Mouse (Mus musculus) heart, postnatal 4 days (tissue): Measurements from ENCODE around the gene Mrpl57. TPM values are rescaled to one million over a fixed set of nuclear protein-coding genes. Genes with fewer than 3 reads are reported as not detected.

Experiments
- DNase-seq: peaks from one replicate; pipeline ENCODE4 v3.0.0; 2021
- microRNA-seq, 2 experiments: library from miRNA; unstranded; fragments of <30 nt; microRNA quantifications; one replicate each; pipeline ENCODE4 v1.2.0; 2021 to 2022
- total RNA-seq, 2 experiments: library from RNA; stranded (reverse); gene quantifications; 2 replicates each; pipeline ENCODE4 v1.2.3; 2021

The Mrpl57 gene
- total RNA-seq, 2 experiments from 2014 or later = 67.3 to 84.0 TPM

DNA sequence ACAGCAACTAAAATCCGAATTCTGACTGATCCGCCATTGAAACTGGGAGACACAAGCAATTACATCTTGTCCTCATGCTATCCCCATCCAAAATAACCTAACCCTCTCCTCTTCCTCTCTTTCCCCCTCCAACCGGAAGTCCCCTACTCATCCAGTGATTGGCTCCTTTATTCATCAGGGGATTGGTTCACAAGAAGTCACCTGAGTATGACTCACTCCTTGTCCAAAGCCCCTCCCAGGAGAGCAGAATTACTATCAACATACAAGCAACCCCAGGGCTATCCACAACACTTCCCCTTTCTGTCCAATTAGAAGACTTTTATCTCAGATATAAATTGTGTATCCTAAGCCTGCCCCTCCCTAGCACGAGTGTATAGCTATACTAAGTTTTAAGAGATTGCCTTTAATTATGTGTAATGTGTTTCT, 36.0 kb downstream of the Mrpl57 start:
- no peak for DNase-seq

DNA sequence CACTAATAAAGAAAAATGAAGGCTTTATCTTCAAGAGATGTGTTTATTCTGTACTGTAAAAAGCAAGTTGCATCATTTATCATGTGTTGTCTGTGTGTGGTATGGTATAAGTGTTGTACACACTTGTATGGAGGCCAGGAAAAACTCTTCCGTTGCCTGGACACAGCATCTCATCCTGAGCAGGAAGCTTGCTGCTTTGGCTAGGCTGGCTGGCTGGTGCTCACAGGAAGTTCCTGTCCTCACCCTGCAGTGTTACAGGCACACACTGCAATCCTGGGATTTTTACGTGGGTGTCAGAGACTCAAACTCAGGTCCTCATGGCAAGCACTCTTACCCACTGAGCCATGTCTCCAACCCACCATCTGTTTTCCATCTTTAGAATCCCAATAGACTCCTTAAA, 37.1 kb downstream of the Mrpl57 start:
- no peak for DNase-seq

GRCm38 (mm10) chr14:57865256-57865655, 39.2 kb downstream of the Mrpl57 start:
- no peak for DNase-seq

GRCm38 (mm10) chr14:57866676-57867276, 40.7 kb downstream of the Mrpl57 start:
- no peak for DNase-seq

DNA sequence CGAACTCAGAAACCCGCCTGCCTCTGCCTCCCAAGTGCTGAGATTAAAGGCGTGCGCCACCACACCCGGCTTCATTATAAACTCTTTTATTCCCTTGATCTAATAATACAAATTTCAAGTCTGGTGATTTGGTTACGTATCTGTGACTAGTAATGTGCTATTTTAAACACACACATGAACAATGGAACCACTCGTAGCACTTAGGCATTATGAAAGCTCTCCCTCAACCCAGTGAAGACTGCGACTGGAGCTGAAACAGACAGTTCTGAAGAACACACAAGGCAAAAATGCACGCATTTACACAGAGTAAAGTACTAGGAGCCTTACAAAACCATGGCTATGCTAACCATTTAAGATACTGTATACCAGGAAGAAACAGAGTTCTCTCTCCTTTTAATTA, 51.9 kb downstream of the Mrpl57 start:
- no peak for DNase-seq

Small RNAs within 50 kb of the gene (microRNA-seq; reads per million reads assigned to microRNA genes)
- 0.69 to 1.2 reads per million in 2 experiments for gene Mir3077

Other genes starting within 250 kb of the Mrpl57 start
- 10 to 100 TPM; 19.9 to 21.9 TPM for gene Xpo4, start 160.8 kb upstream of the Mrpl57 start, total RNA-seq
- gene Gm49361, start 80.1 kb upstream of the Mrpl57 start, total RNA-seq = under 1 TPM; 0.36 to 0.50 TPM
- 10 to 100 TPM; 53.8 to 56.0 TPM for gene Lats2, start 67.8 kb upstream of the Mrpl57 start, total RNA-seq
- 10 to 100 TPM; 77.1 to 91.9 TPM for gene Sap18, start 28.1 kb upstream of the Mrpl57 start, total RNA-seq
- gene Ska3, start within 50 bp of the Mrpl57 start, total RNA-seq = 10 to 100 TPM in 1 of 2 experiments, 1 to 10 TPM in 1; 9.0 to 10.9 TPM
- gene Zdhhc20, start 64.0 kb downstream of the Mrpl57 start, total RNA-seq = 10 to 100 TPM; 26.2 to 27.7 TPM
- 10 to 100 TPM; 70.5 to 73.4 TPM for gene Micu2, start 173.0 kb downstream of the Mrpl57 start, total RNA-seq
- gene Fgf9, start 244.3 kb downstream of the Mrpl57 start, total RNA-seq = 1 to 10 TPM; 7.7 to 8.3 TPM